Mouse (Mus musculus) heart, postnatal 0 days (tissue): ENCODE measurements at regions not wholly inside any gene's neighbourhood (a gene's known extent, or its start where the extent isn't known, plus 50 kb on each side); places are given as distances from the start of the nearest gene placed in this dataset.

ENCODE experiments used
- CTCF ChIP-seq: IDR thresholded peaks from 2 replicates; pipeline ENCODE4 v1.5.1; 2016; ENCODE audit warnings: antibody characterized with exemption, control low read depth, low read depth
- EP300 ChIP-seq: IDR thresholded peaks from 2 replicates; pipeline ENCODE4 v1.6.1; 2016; ENCODE audit warnings: antibody characterized with exemption, low read depth

- no peak for TF ChIP-seq EP300
- no peak for TF ChIP-seq CTCF
Observed at GRCm38 (mm10) chr12:21492549-21493291, 75.3 kb upstream of the Ywhaq start.
